Mouse (Mus musculus) G1E-ER4 (cell line): ENCODE data around the gene Trim69. TPM values are rescaled to one million over a fixed set of nuclear protein-coding genes. Genes with fewer than 3 reads are reported as not detected.

Experiments
- GATA1 ChIP-seq: IDR thresholded peaks from one replicate; pipeline ENCODE4 v1.8.0; 2012; ENCODE audit warnings: low read length, inconsistent platforms
- polyA plus RNA-seq: library from polyadenylated mRNA; stranded (reverse); fragments of >175 nt; gene quantifications from 2 replicates; pipeline ENCODE4 v1.2.3, GENCODE M21; 2012

The Trim69 gene
- polyA plus RNA-seq, result not detected in 2 replicates

- TF ChIP-seq GATA1, result no peak
Measured at GRCm38 (mm10) chr2:122160680-122161079, at the start of gene Trim69. Trim69 (plus strand) TSS chr2:122160700.

GRCm38 (mm10) chr2:122116888-122117287 is 43.6 kb upstream of the Trim69 start:
- no peak for TF ChIP-seq GATA1

GRCm38 (mm10) chr2:122117961-122118958 is 42.2 kb upstream of the Trim69 start, which contains the start of gene Spg11:
Spg11 (minus strand) TSS chr2:122118386.
- no peak for TF ChIP-seq GATA1

GRCm38 (mm10) chr2:122125680-122126572 is 34.6 kb upstream of the Trim69 start:
- TF ChIP-seq GATA1, result peak; percentile 18

- TF ChIP-seq GATA1, result no peak
Measured at GRCm38 (mm10) chr2:122126765-122127347, 33.6 kb upstream of the Trim69 start.

- no peak for TF ChIP-seq GATA1
Measured at GRCm38 (mm10) chr2:122127635-122128034, 32.9 kb upstream of the Trim69 start.

- no peak for TF ChIP-seq GATA1
Measured at GRCm38 (mm10) chr2:122132078-122132477, 28.4 kb upstream of the Trim69 start.

GRCm38 (mm10) chr2:122132618-122133017 is 27.9 kb upstream of the Trim69 start:
- no peak for TF ChIP-seq GATA1

- no peak for TF ChIP-seq GATA1
Measured at GRCm38 (mm10) chr2:122137839-122138465, 22.5 kb upstream of the Trim69 start.

- TF ChIP-seq GATA1, result no peak
Measured at GRCm38 (mm10) chr2:122140815-122141214, 19.7 kb upstream of the Trim69 start.

- no peak for TF ChIP-seq GATA1
Measured at GRCm38 (mm10) chr2:122141332-122141967, 19.1 kb upstream of the Trim69 start.

- TF ChIP-seq GATA1, result no peak
Measured at GRCm38 (mm10) chr2:122143111-122143510, 17.4 kb upstream of the Trim69 start.

- no peak for TF ChIP-seq GATA1
Measured at GRCm38 (mm10) chr2:122145756-122146155, 14.7 kb upstream of the Trim69 start.

GRCm38 (mm10) chr2:122146687-122147086 is 13.8 kb upstream of the Trim69 start:
- no peak for TF ChIP-seq GATA1
